Comparison of ENCODE assay signal across 16 mouse cellular contexts in genomic region chr16:33680271-33680670, GRCm38 (mm10). TPM values are rescaled to one million over a fixed set of nuclear protein-coding genes. Genes with fewer than 3 reads are reported as not detected.
DNase-seq lines count a peak whose midpoint lies in the region; ATAC-seq and TF ChIP-seq lines count a peak whose summit lies in the region.
"Had no signal": no experiment of that assay in that cellular context is flagged by ENCODE, and none has a peak within 500 bp of the region (broad histone marks: within the 10 kb centered on the region; RNA-seq: fewer than 3 reads in every experiment).

No protein-coding gene starts in this region.

- WGBS in heart, postnatal 0 days = 72% methylated on average over 7 of the region's 7 CpGs
- 77% methylated on average over 7 of the region's 7 CpGs for WGBS in lung, postnatal 0 days

- TF ChIP-seq EP300 in heart, postnatal 0 days (IDR thresholded peaks at IDR 0.05; ENCODE audit: low read depth) = no peak
- no peak for TF ChIP-seq EP300 in lung, postnatal 0 days (IDR thresholded peaks at IDR 0.05)

- intact Hi-C loops in heart, postnatal 14 days (cut with DNase I) = no loop called here

- H3K4me2 ChIP-seq in heart, postnatal 0 days (ENCODE audit: low read depth, low read length) = no peak overlapping the region
- no peak overlapping the region for H3K4me2 ChIP-seq in lung, postnatal 0 days (replicated peaks; ENCODE audit: low read depth, low read length)
- H3K4me2 ChIP-seq: forebrain, embryonic 13.5 days; hindbrain, embryonic 14.5 days; intestine, embryonic 15.5 days had no signal

- no peak overlapping the region for H3K4me3 ChIP-seq in heart, postnatal 0 days (ENCODE audit: low read depth, low read length)
- H3K4me3 ChIP-seq in lung, postnatal 0 days (ENCODE audit: low read depth, low read length) = no peak overlapping the region
- H3K4me3 ChIP-seq: embryonic facial prominence, embryonic 10.5 days; forebrain, embryonic 13.5 days; hindbrain, embryonic 10.5 days; intestine, embryonic 15.5 days had no signal

- H3K27me3 ChIP-seq in heart, postnatal 0 days (ENCODE audit: control insufficient read depth, insufficient read depth, low read length) = no peaks in the 10 kb centered on the region
- no peaks in the 10 kb centered on the region for H3K27me3 ChIP-seq in lung, postnatal 0 days (replicated peaks; ENCODE audit: insufficient read depth, low read length)
- H3K27me3 ChIP-seq: forebrain, embryonic 13.5 days; intestine, embryonic 15.5 days; Patski had no signal

- H3K36me3 ChIP-seq in heart, postnatal 0 days (replicated peaks; ENCODE audit: control insufficient read depth, insufficient read depth, low read length) = no peaks in the 10 kb centered on the region
- no peaks in the 10 kb centered on the region for H3K36me3 ChIP-seq in lung, postnatal 0 days (ENCODE audit: insufficient read depth, low read length)
- H3K36me3 ChIP-seq: embryonic facial prominence, embryonic 10.5 days; hindbrain, embryonic 10.5 days; intestine, embryonic 15.5 days had no signal

- no peak for TF ChIP-seq CTCF in heart, postnatal 0 days (IDR thresholded peaks at IDR 0.05; ENCODE audit: low read depth)
- no peak for TF ChIP-seq CTCF in lung, postnatal 0 days (IDR thresholded peaks at IDR 0.05)

- H3K27ac ChIP-seq in heart, postnatal 0 days (ENCODE audit: low read depth) = peak overlapping the region; percentile 72
- H3K27ac ChIP-seq in lung, postnatal 0 days (ENCODE audit: low read length) = peak overlapping the region; percentile 62
- H3K27ac ChIP-seq: embryonic facial prominence, embryonic 10.5 days; forebrain, embryonic 13.5 days; hindbrain, embryonic 14.5 days; intestine, embryonic 15.5 days had no signal

- peak; percentile 93 for DNase-seq in heart, adult 11 months
- no peak for DNase-seq in heart, adult 9 months (ENCODE audit: low spot score in 2 of 2)
- DNase-seq in heart, postnatal 0 days (ENCODE audit: low spot score) = no peak
- DNase-seq in heart, postnatal 14 days = no peak
- DNase-seq in lung, postnatal 0 days (ENCODE audit: low spot score) = no peak
- DNase-seq in lung, postnatal 25 days (ENCODE audit: low spot score) = no peak
- DNase-seq in frontal cortex, postnatal 10 days (ENCODE audit: low spot score in 2 of 2) = no peak
- DNase-seq: cerebellum, adult 2 months; forebrain, postnatal 0 days had no signal

- H3K9ac ChIP-seq in heart, postnatal 0 days (replicated peaks; ENCODE audit: low read depth, low read length) = no peak overlapping the region
- H3K9ac ChIP-seq in lung, postnatal 0 days (replicated peaks; ENCODE audit: low read depth) = no peak overlapping the region
- H3K9ac ChIP-seq: forebrain, embryonic 13.5 days; forebrain, postnatal 0 days; hindbrain, embryonic 14.5 days; intestine, embryonic 15.5 days had no signal

- ATAC-seq in heart, postnatal 0 days (ENCODE audit: insufficient read depth, low read depth) = no peak
- ATAC-seq in lung, postnatal 0 days = no peak
- ATAC-seq: activated CD4-positive, CD25-positive, alpha-beta regulatory T cell, adult 4 months; forebrain, embryonic 13.5 days; forebrain, postnatal 0 days; intestine, embryonic 15.5 days; Patski had no signal

- H3K4me1 ChIP-seq in heart, postnatal 0 days (ENCODE audit: control insufficient read depth, insufficient read depth) = peaks cover 20% of the 10 kb centered on the region
- H3K4me1 ChIP-seq in lung, postnatal 0 days (ENCODE audit: insufficient read depth, low read depth, low read length) = peaks cover 18% of the 10 kb centered on the region

- H3K9me3 ChIP-seq in heart, postnatal 0 days (replicated peaks; ENCODE audit: control insufficient read depth, low read length) = no peaks in the 10 kb centered on the region
- no peaks in the 10 kb centered on the region for H3K9me3 ChIP-seq in lung, postnatal 0 days (ENCODE audit: low read length)
- H3K9me3 ChIP-seq: embryonic facial prominence, embryonic 10.5 days; forebrain, embryonic 13.5 days; hindbrain, embryonic 10.5 days; intestine, embryonic 15.5 days had no signal

RNA-seq across cellular contexts. Expression of gene Heg1, which starts 3.9 kb away (rescaled TPM):
- 93.7 and 94.2 TPM in 2 replicates for total RNA-seq in heart, postnatal 0 days (2014; rRNA removed; ENCODE audit: low replicate concordance)
- polyA plus RNA-seq in heart, postnatal 0 days (2015; fragmentation: Nextera tagmentation; extraction: Ambion mirVana) = 24.5 and 28.7 TPM in 2 replicates
- total RNA-seq in heart, postnatal 14 days (2021) = 100 to 1,000 TPM; 199 to 203 TPM
- polyA plus RNA-seq in lung, postnatal 0 days (2015; fragmentation: Nextera tagmentation; extraction: Ambion mirVana) = 33.5 and 36.2 TPM in 2 replicates
